Mouse (Mus musculus) embryonic fibroblast, embryonic 13.5 days (primary cell): ENCODE data around the gene Lce1f. TPM values are rescaled to one million over a fixed set of nuclear protein-coding genes. Genes with fewer than 3 reads are reported as not detected.
"Not testable (repeated sequence)": the region's sequence is repeated elsewhere in the genome, so short reads cannot be mapped to it uniquely, and the experiment has no call there.

Source experiments
- H3K27ac ChIP-seq: 2 replicates; pipeline ENCODE4 v1.5.1; 2012; ENCODE audit warnings: low read length, control low read depth, inconsistent platforms; ENCODE audit not compliant: insufficient read depth
- H3K4me1 ChIP-seq: 2 replicates; pipeline ENCODE4 v1.6.1; 2011; ENCODE audit warnings: low read length; ENCODE audit not compliant: control insufficient read depth, insufficient read depth
- H3K4me3 ChIP-seq: 2 replicates; pipeline ENCODE4 v1.5.1; 2011; ENCODE audit warnings: mild to moderate bottlenecking, control low read depth, low read length; ENCODE audit not compliant: insufficient read depth
- CTCF ChIP-seq: IDR thresholded peaks from 2 replicates; pipeline ENCODE4 v1.5.1; 2011; ENCODE audit warnings: mild to moderate bottlenecking, control low read depth, low read length, moderate library complexity, borderline replicate concordance; ENCODE audit not compliant: insufficient read depth
- POLR2A ChIP-seq: IDR thresholded peaks from 2 replicates; pipeline ENCODE4 v1.6.1; 2011; ENCODE audit warnings: low read depth, mild to moderate bottlenecking, control low read depth, low read length, moderate library complexity
- polyA plus RNA-seq: library from polyadenylated mRNA; stranded (reverse); fragments of >200 nt; gene quantifications from 2 replicates; pipeline ENCODE4 v1.2.4, GENCODE M21; 2011; ENCODE audit warnings: low read depth; ENCODE audit not compliant: missing spikeins, insufficient read length

Gene Lce1f
- not detected in 2 replicates for polyA plus RNA-seq

GRCm38 (mm10) chr3:92720250-92720649 is at the start of gene Lce1f:
Gene Lce1f (minus strand): TSS chr3:92720350.
- no peak within 1 kb of the TSS for H3K27ac ChIP-seq
- TF ChIP-seq POLR2A: no peak
- no peak for TF ChIP-seq CTCF
- H3K4me3 ChIP-seq: no peak within 1 kb of the TSS
- no peaks in the 10 kb centered on the region for H3K4me1 ChIP-seq

GRCm38 (mm10) chr3:92764965-92765364 is 44.8 kb upstream of the Lce1f start, which contains the start of gene Lce1h:
Gene Lce1h (minus strand): TSS chr3:92765065.
- no peak within 1 kb of the TSS for H3K27ac ChIP-seq
- no peak within 1 kb of the TSS for H3K4me3 ChIP-seq
- TF ChIP-seq POLR2A (no peak), CTCF (no peak)

GRCm38 (mm10) chr3:92753197-92753596 is 33.0 kb upstream of the Lce1f start:
- H3K4me3 ChIP-seq: no peak overlapping the region
- no peak overlapping the region for H3K27ac ChIP-seq
- no peaks in the 10 kb centered on the region for H3K4me1 ChIP-seq
- no peak for TF ChIP-seq CTCF
- TF ChIP-seq POLR2A: no peak

More at GRCm38 (mm10) chr3:92764965-92765364, 44.8 kb upstream of the Lce1f start, which contains the start of gene Lce1h:
- no peaks in the 10 kb centered on the region for H3K4me1 ChIP-seq

- Histone ChIP-seq H3K4me1 (no peaks in the 10 kb centered on the region), H3K27ac (no peak within 1 kb of the TSS), H3K4me3 (no peak within 1 kb of the TSS)
- TF ChIP-seq CTCF (no peak), POLR2A (no peak)
These were observed 32.1 kb upstream of the Lce1f start, which contains the start of gene Lce1g for GRCm38 (mm10) chr3:92752238-92752637. Gene Lce1g (minus strand): TSS chr3:92752338.

GRCm38 (mm10) chr3:92738996-92739395 is 18.8 kb upstream of the Lce1f start, which contains the start of gene Gm38119:
Gene Gm38119 (minus strand): TSS chr3:92739096.
- Histone ChIP-seq H3K27ac (no peak within 1 kb of the TSS), H3K4me3 (no peak within 1 kb of the TSS), H3K4me1 (no peaks in the 10 kb centered on the region)
- TF ChIP-seq POLR2A (no peak), CTCF (no peak)

GRCm38 (mm10) chr3:92722631-92723030 is 2.5 kb upstream of the Lce1f start:
- Histone ChIP-seq H3K27ac (no peak overlapping the region), H3K4me3 (no peak overlapping the region), H3K4me1 (no peaks in the 10 kb centered on the region)
- TF ChIP-seq POLR2A (no peak), CTCF (no peak)

- TF ChIP-seq CTCF (no peak), POLR2A (no peak)
- Histone ChIP-seq H3K27ac (no peak overlapping the region), H3K4me1 (no peaks in the 10 kb centered on the region), H3K4me3 (no peak overlapping the region)
These were observed 5.0 kb downstream of the Lce1f start for GRCm38 (mm10) chr3:92715122-92715521.

GRCm38 (mm10) chr3:92708974-92709373 is 11.2 kb downstream of the Lce1f start, which contains the start of gene Lce1e:
Gene Lce1e (minus strand): TSS chr3:92709074.
- H3K4me3 ChIP-seq: no peak within 1 kb of the TSS
- TF ChIP-seq POLR2A (no peak), CTCF (no peak)
- H3K27ac ChIP-seq: no peak within 1 kb of the TSS
- no peaks in the 10 kb centered on the region for H3K4me1 ChIP-seq

GRCm38 (mm10) chr3:92694613-92695012 is 25.5 kb downstream of the Lce1f start:
- TF ChIP-seq POLR2A: no peak
- TF ChIP-seq CTCF: no peak
- H3K4me1 ChIP-seq: peaks cover 4% of the 10 kb centered on the region; the same call in 1 of the 2 replicates
- no peak overlapping the region for H3K27ac ChIP-seq
- no peak overlapping the region for H3K4me3 ChIP-seq

GRCm38 (mm10) chr3:92691688-92692087 is 28.5 kb downstream of the Lce1f start:
- no peak for TF ChIP-seq CTCF
- no peak for TF ChIP-seq POLR2A

GRCm38 (mm10) chr3:92689154-92689553 is 31.0 kb downstream of the Lce1f start:
- not testable (repeated sequence) for H3K4me3 ChIP-seq, H3K27ac ChIP-seq, H3K4me1 ChIP-seq

More at GRCm38 (mm10) chr3:92691688-92692087, 28.5 kb downstream of the Lce1f start:
- H3K27ac ChIP-seq: no peak overlapping the region
- H3K4me1 ChIP-seq: peaks cover 4% of the 10 kb centered on the region; the same call in 1 of the 2 replicates
- no peak overlapping the region for H3K4me3 ChIP-seq
